Mouse (Mus musculus) embryonic fibroblast, embryonic 13.5 days (primary cell): Measurements from ENCODE around the gene Chst11. TPM values are rescaled to one million over a fixed set of nuclear protein-coding genes. Genes with fewer than 3 reads are reported as not detected.

Experiments used
- H3K27ac ChIP-seq: 2 replicates; pipeline ENCODE4 v1.5.1; 2012; ENCODE audit warnings: low read length, control low read depth, inconsistent platforms; ENCODE audit not compliant: insufficient read depth
- H3K4me1 ChIP-seq: 2 replicates; pipeline ENCODE4 v1.6.1; 2011; ENCODE audit warnings: low read length; ENCODE audit not compliant: control insufficient read depth, insufficient read depth
- H3K4me3 ChIP-seq: 2 replicates; pipeline ENCODE4 v1.5.1; 2011; ENCODE audit warnings: mild to moderate bottlenecking, control low read depth, low read length; ENCODE audit not compliant: insufficient read depth
- CTCF ChIP-seq: IDR thresholded peaks from 2 replicates; pipeline ENCODE4 v1.5.1; 2011; ENCODE audit warnings: mild to moderate bottlenecking, control low read depth, low read length, moderate library complexity, borderline replicate concordance; ENCODE audit not compliant: insufficient read depth
- POLR2A ChIP-seq: IDR thresholded peaks from 2 replicates; pipeline ENCODE4 v1.6.1; 2011; ENCODE audit warnings: low read depth, mild to moderate bottlenecking, control low read depth, low read length, moderate library complexity
- polyA plus RNA-seq: library from polyadenylated mRNA; stranded (reverse); fragments of >200 nt; gene quantifications from 2 replicates; pipeline ENCODE4 v1.2.4, GENCODE M21; 2011; ENCODE audit warnings: low read depth; ENCODE audit not compliant: missing spikeins, insufficient read length

The Chst11 gene
- polyA plus RNA-seq, 1 experiment = 12.9 TPM

DNA sequence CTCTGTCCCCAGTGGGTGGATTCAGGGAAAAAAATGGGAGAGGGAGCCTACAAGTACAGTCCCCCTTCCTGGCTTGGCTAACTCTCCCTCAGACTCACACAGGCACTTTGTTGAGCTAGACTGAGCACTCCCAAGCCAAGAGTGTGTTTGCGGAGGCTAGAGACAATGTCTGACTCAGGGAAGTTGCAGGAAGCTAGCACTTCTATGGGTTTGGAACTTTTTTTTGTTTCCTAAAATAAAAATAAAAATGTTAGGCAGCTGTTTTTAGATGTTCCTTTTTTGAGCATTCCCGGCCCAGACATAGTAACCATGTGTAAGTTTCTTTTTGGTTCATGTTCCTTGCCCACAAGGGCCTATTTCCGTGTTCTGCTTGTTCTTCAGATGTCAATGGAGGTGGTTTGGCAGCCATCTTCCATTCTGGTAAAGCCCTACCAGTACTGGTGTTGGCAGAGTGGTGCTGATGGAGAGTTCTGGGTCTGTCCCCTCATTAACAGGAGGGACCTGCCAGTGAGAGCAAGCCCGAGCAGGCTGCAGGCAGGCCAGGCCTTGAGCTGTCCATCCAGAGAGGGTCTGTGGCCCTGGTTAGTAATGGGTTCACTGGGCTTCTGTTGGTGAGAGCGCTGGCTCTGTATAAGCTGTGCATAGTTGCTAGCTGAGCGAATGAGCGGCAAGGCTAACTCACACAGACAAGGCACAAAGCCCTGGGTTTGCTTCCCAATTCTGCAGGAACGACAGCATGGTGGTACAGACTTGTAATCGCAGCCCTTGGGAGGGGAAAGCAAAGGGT, 116.3 kb downstream of the Chst11 start:
- H3K4me3 ChIP-seq = no peak overlapping the region
- TF ChIP-seq POLR2A = no peak
- no peak for TF ChIP-seq CTCF
- H3K27ac ChIP-seq = no peak overlapping the region
- no peaks in the 10 kb centered on the region; the same call in 1 of the 2 replicates for H3K4me1 ChIP-seq

DNA sequence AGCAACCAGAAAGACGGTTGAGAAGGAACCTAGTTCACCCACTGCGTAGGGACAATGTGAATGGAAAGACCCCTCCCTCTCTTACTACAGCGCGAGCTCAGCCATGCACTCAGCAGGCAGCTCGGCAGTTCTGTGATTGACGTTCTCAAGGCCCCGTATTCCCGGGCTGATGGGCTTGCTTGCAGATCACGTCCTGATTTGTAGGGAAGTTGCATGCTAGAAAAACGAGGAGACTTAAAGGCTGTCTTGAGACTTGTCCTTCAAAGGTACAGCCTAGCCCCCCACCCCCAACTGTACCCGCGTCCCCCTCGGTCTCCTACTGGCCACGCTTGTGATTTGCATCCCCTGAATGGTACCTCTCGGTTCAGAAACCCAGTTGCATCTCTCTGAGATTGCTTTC, 117.4 kb downstream of the Chst11 start:
- Histone ChIP-seq H3K4me1 (peaks cover 3% of the 10 kb centered on the region; the same call in 1 of the 2 replicates), H3K4me3 (no peak overlapping the region), H3K27ac (no peak overlapping the region)
- TF ChIP-seq CTCF (no peak), POLR2A (no peak)

GRCm38 (mm10) chr10:83104221-83104620, 118.9 kb downstream of the Chst11 start:
- Histone ChIP-seq H3K4me1 (peaks cover 5% of the 10 kb centered on the region; the same call in 1 of the 2 replicates), H3K27ac (no peak overlapping the region), H3K4me3 (no peak overlapping the region)
- TF ChIP-seq POLR2A (no peak), CTCF (no peak)

- Histone ChIP-seq H3K27ac (no peak overlapping the region), H3K4me1 (peaks cover 5% of the 10 kb centered on the region; the same call in 1 of the 2 replicates), H3K4me3 (no peak overlapping the region)
- TF ChIP-seq CTCF (no peak), POLR2A (no peak)
These were observed 121.0 kb downstream of the Chst11 start for GRCm38 (mm10) chr10:83106152-83106746.

GRCm38 (mm10) chr10:83107385-83107784, 122.1 kb downstream of the Chst11 start:
- TF ChIP-seq POLR2A = no peak
- no peak for TF ChIP-seq CTCF
- H3K27ac ChIP-seq = no peak overlapping the region
- no peak overlapping the region for H3K4me3 ChIP-seq
- peaks cover 5% of the 10 kb centered on the region; the same call in 1 of the 2 replicates for H3K4me1 ChIP-seq

DNA sequence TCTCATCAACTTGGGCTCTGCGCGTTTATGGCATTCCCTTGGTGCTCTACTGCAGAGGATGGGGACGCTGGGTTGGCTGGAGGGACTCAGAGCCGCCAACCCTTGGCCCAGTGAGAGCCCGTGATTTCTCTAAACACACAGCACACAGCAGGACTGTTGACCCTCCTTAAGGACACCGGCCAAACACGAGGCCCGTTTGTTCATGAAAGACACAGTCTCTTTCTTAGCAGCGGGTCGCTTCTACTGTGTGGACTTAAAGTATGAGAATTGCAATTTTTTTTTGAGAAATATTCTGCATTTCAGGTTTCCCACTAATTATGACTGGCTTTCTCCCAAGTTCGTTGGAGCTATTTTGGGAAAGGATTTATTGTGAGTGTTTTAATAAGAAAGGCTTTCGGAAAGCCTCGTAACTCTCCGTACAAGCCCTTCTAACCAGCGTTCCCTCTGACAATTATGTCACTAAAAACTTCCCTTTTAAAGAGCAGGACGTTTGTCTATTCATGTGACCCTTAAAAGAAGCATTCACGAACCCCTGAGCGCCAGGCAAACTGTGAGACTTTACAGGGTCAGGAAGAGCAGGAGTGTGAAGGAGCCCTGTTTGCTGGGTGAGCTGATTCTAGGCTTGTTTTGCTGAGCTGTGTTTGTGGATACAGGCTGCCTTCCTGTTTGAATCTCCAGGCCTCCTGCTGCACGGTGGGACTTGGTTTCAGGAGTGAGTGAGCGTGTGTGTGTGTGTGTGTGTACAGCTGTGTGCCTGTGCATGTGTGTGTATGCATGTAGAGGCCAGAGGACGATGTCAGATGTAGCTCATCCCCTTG, 122.8 kb downstream of the Chst11 start:
- TF ChIP-seq POLR2A (no peak), CTCF (no peak)
- H3K4me3 ChIP-seq = no peak overlapping the region

DNA sequence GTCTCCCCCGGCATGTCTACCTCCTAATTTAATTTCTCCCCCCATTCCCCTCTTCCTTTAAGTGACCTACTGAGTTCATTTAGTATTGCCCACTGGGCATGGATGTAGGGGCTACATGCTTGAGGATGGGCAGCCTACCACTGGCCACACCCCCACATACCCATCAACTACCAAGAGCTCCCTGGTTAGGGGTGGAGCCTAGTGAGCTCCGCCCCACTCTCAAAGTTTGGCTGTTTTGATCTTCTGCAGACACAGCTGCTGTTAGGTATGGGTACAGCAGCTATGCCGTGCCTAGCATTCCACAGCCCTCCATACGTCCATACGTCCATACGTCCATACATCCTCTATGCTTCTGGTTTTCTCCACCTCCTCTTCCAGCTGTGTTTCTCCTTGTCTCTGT, 123.6 kb downstream of the Chst11 start:
- no peak overlapping the region for H3K27ac ChIP-seq
- no peak overlapping the region for H3K4me3 ChIP-seq
- peaks cover 5% of the 10 kb centered on the region; the same call in 1 of the 2 replicates for H3K4me1 ChIP-seq
- TF ChIP-seq CTCF = no peak
- TF ChIP-seq POLR2A = no peak

More for the DNA sequence above, 122.8 kb downstream of the Chst11 start:
- Histone ChIP-seq H3K4me1 (peaks cover 5% of the 10 kb centered on the region; the same call in 1 of the 2 replicates), H3K27ac (no peak overlapping the region)

GRCm38 (mm10) chr10:83111046-83111445, 125.7 kb downstream of the Chst11 start:
- Histone ChIP-seq H3K4me1 (peaks cover 5% of the 10 kb centered on the region; the same call in 1 of the 2 replicates), H3K4me3 (no peak overlapping the region), H3K27ac (no peak overlapping the region)
- TF ChIP-seq POLR2A (no peak), CTCF (no peak)

DNA sequence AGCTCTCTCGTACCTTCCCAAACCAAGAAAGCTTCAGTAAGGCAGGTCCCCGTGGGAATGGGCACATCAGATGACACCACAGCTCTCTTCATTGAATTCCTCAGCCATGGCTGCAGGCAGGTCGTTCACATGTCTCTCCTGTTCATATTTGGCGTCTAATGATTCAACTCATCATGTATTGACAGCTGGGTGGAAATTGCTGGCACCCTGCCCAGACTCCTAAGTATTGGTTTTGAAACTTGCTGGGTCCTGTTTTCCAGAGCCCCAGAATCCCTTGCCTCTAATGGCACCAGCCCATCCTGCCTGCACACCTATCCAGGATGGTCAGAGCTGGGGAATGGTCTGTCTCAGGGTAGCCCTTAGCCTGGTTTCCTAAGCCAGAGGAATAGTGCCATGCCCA, 127.0 kb downstream of the Chst11 start:
- Histone ChIP-seq H3K27ac (no peak overlapping the region), H3K4me1 (peaks cover 5% of the 10 kb centered on the region; the same call in 1 of the 2 replicates), H3K4me3 (no peak overlapping the region)
- TF ChIP-seq POLR2A = no peak
- TF ChIP-seq CTCF = no peak

- no peak overlapping the region for H3K4me3 ChIP-seq
- TF ChIP-seq CTCF = no peak
- no peak for TF ChIP-seq POLR2A
- H3K4me1 ChIP-seq = no peaks in the 10 kb centered on the region
- H3K27ac ChIP-seq = no peak overlapping the region
These were observed 129.3 kb downstream of the Chst11 start for GRCm38 (mm10) chr10:83114564-83114963.
